In the genomic region with DNA sequence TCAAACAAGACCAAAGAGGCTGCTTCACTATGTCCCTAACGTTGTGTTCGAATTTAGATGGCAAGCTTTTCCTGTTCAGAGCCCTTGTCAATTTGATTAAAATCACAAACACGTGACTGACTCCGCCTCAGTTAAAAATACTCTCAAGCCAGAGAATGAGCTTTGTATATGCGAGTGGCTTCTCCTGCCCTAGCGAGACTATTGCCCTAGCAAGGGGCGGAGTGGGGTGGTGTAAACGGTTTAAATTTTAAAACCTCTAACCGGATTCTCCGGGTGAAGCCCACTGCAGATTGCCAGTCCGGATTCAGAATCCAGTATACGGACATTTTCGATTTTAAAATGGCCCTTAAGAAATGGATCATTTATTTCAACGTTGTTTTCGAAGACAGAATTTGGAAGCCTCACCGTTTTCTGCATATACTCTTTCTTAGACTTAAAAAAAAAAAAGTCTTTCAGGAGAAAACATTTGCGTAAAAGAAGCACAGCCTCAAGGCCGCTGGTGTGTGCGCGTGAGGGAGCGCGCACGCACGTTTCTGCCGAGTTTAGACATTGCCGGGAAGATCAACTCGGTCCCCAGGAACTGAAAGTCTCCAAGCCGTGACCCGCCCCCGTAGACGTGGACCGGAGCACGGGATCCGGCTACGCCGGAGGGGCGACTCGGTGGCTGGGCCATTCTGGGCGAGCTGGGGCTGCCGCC, we compare ENCODE assay signal across 8 mouse cellular contexts.
DNase-seq lines count a peak whose midpoint lies in the region; ATAC-seq lines count a peak whose summit lies in the region.

No protein-coding gene starts in this region.

- ATAC-seq in CD4-positive, CD25-positive, alpha-beta regulatory T cell, adult 4 months = peak; percentile 48
- ATAC-seq in embryonic facial prominence, embryonic 12.5 days (ENCODE audit: insufficient number of reproducible peaks, insufficient read depth, low FRiP score, low TSS enrichment) = no peak; the same call in 1 of the 2 replicates
- no peak; the same call in 1 of the 2 replicates for ATAC-seq in stomach, embryonic 15.5 days (ENCODE audit: insufficient read depth, low FRiP score, low read depth)

- peak overlapping the region; percentile 63 for H3K4me2 ChIP-seq in embryonic facial prominence, embryonic 12.5 days (replicated peaks)
- H3K4me2 ChIP-seq in stomach, embryonic 15.5 days = peak overlapping the region; percentile 75

- H3K4me3 ChIP-seq in embryonic facial prominence, embryonic 12.5 days = peak overlapping the region; percentile 67
- H3K4me3 ChIP-seq in stomach, embryonic 15.5 days (replicated peaks) = peak overlapping the region; percentile 60

- peak overlapping the region; percentile 43; the same call in 1 of the 2 replicates for H3K27ac ChIP-seq in embryonic facial prominence, embryonic 12.5 days
- no peak overlapping the region for H3K27ac ChIP-seq in stomach, embryonic 15.5 days

- H3K4me1 ChIP-seq in embryonic facial prominence, embryonic 12.5 days = peaks cover 7% of the 10 kb centered on the region; the same call in 1 of the 2 replicates
- peaks cover 3% of the 10 kb centered on the region; the same call in 1 of the 2 replicates for H3K4me1 ChIP-seq in stomach, embryonic 15.5 days

- no peaks in the 10 kb centered on the region for H3K27me3 ChIP-seq in embryonic facial prominence, embryonic 12.5 days
- H3K27me3 ChIP-seq in stomach, embryonic 15.5 days (replicated peaks) = no peaks in the 10 kb centered on the region

- H3K9me3 ChIP-seq in embryonic facial prominence, embryonic 12.5 days = no peaks in the 10 kb centered on the region
- H3K9me3 ChIP-seq in stomach, embryonic 15.5 days = no peaks in the 10 kb centered on the region

- peak; percentile 33 for DNase-seq in adrenal gland, adult 2 months
- DNase-seq in adrenal gland, adult 8-10 months = no peak
- DNase-seq in heart, postnatal 25 days (ENCODE audit: low spot score) = peak; percentile 87
- DNase-seq in layer of hippocampus, adult 18-20 months (ENCODE audit: low spot score in 2 of 2) = peak; percentile 9 to 65
- peak; percentile 56 for DNase-seq in lung, postnatal 36 days

- intact Hi-C loops in heart, postnatal 25 days (cut with DNase I) = loop anchor here (5.0 kb wide), 3 partner anchors 205 to 530 kb away; a partner anchor contains a TSS

- peak overlapping the region; percentile 62 for H3K9ac ChIP-seq in embryonic facial prominence, embryonic 12.5 days
- H3K9ac ChIP-seq in stomach, embryonic 15.5 days = 0 out of 2 replicates have a peak overlapping the region, but pooled peaks have one; percentile 10

- no peaks in the 10 kb centered on the region for H3K36me3 ChIP-seq in embryonic facial prominence, embryonic 12.5 days
- no peaks in the 10 kb centered on the region for H3K36me3 ChIP-seq in stomach, embryonic 15.5 days

- WGBS in embryonic facial prominence, embryonic 12.5 days = 1% methylated on average over 40 of the region's 40 CpGs
- 2% methylated on average over 40 of the region's 40 CpGs for WGBS in stomach, embryonic 15.5 days
